Mouse (Mus musculus): ENCODE results near the gene Ccdc13.

The Ccdc13 gene

GRCm38 (mm10) chr9:121846526-121847118 lies 7.4 kb upstream of the Ccdc13 start:
- DNase-seq (ENCODE audit: low spot score) = no peak

GRCm38 (mm10) chr9:121842914-121843313 lies 3.7 kb upstream of the Ccdc13 start:
- no peak for DNase-seq (ENCODE audit: low spot score)

- DNase-seq (ENCODE audit: low spot score) = no peak
Measured at GRCm38 (mm10) chr9:121839622-121839965, 333 bp upstream of the Ccdc13 start.

GRCm38 (mm10) chr9:121838008-121838407 lies 1.3 kb downstream of the Ccdc13 start:
- no peak for DNase-seq (ENCODE audit: low spot score)

- no peak for DNase-seq (ENCODE audit: low spot score)
Measured at GRCm38 (mm10) chr9:121833825-121834224, 5.4 kb downstream of the Ccdc13 start.

- DNase-seq (ENCODE audit: low spot score) = peak; percentile 82
Measured at GRCm38 (mm10) chr9:121830956-121831293, 8.3 kb downstream of the Ccdc13 start.

- DNase-seq (ENCODE audit: low spot score) = peak; percentile 46
Measured at GRCm38 (mm10) chr9:121830243-121830955, 8.9 kb downstream of the Ccdc13 start.

GRCm38 (mm10) chr9:121829270-121829992 lies 9.8 kb downstream of the Ccdc13 start:
- no peak for DNase-seq (ENCODE audit: low spot score)

GRCm38 (mm10) chr9:121828314-121828713 lies 10.9 kb downstream of the Ccdc13 start:
- no peak for DNase-seq (ENCODE audit: low spot score)

- DNase-seq (ENCODE audit: low spot score) = no peak
Measured at GRCm38 (mm10) chr9:121826356-121826755, 12.9 kb downstream of the Ccdc13 start.

GRCm38 (mm10) chr9:121823991-121824390 lies 15.3 kb downstream of the Ccdc13 start:
- DNase-seq (ENCODE audit: low spot score) = no peak

- no peak for DNase-seq (ENCODE audit: low spot score)
Measured at GRCm38 (mm10) chr9:121823051-121823450, 16.2 kb downstream of the Ccdc13 start.

GRCm38 (mm10) chr9:121822585-121822991 lies 16.7 kb downstream of the Ccdc13 start:
- DNase-seq (ENCODE audit: low spot score) = no peak

- no peak for DNase-seq (ENCODE audit: low spot score)
Measured at GRCm38 (mm10) chr9:121820765-121821164, 18.5 kb downstream of the Ccdc13 start.

GRCm38 (mm10) chr9:121819771-121820471 lies 19.3 kb downstream of the Ccdc13 start:
- DNase-seq (ENCODE audit: low spot score) = no peak

- DNase-seq (ENCODE audit: low spot score) = peak; percentile 24
Measured at GRCm38 (mm10) chr9:121819073-121819770, 20.0 kb downstream of the Ccdc13 start.

- DNase-seq (ENCODE audit: low spot score) = no peak
Measured at GRCm38 (mm10) chr9:121815183-121815582, 24.1 kb downstream of the Ccdc13 start.

GRCm38 (mm10) chr9:121810081-121810821 lies 29.0 kb downstream of the Ccdc13 start:
- no peak for DNase-seq (ENCODE audit: low spot score)

- DNase-seq (ENCODE audit: low spot score) = no peak
Measured at GRCm38 (mm10) chr9:121808511-121808910, 30.8 kb downstream of the Ccdc13 start.

- DNase-seq (ENCODE audit: low spot score) = no peak
Measured at GRCm38 (mm10) chr9:121807947-121808346, 31.3 kb downstream of the Ccdc13 start.

- no peak for DNase-seq (ENCODE audit: low spot score)
Measured at GRCm38 (mm10) chr9:121807546-121807945, 31.7 kb downstream of the Ccdc13 start.

All from urinary bladder, postnatal 14 days (tissue).